Mouse (Mus musculus) CH12.LX (cell line): ENCODE measurements around the gene 1700025B11Rik. TPM values are rescaled to one million over a fixed set of nuclear protein-coding genes. Genes with fewer than 3 reads are reported as not detected.

Experiments
- DNase-seq: peaks from one replicate; pipeline ENCODE4 v3.0.0-alpha.2; 2013; ENCODE audit errors: extremely low read depth
- H3K27ac ChIP-seq: 2 replicates; pipeline ENCODE4 v1.5.1; 2012; ENCODE audit warnings: low read depth, mild to moderate bottlenecking, control low read depth, moderate library complexity; ENCODE audit not compliant: insufficient read depth
- H3K27me3 ChIP-seq: replicated peaks from 2 replicates; pipeline ENCODE3; 2012; ENCODE audit warnings: inconsistent platforms
- H3K36me3 ChIP-seq, 2 experiments: replicated peaks in 1 of 2; 2 replicates each; pipeline versions ENCODE3 to v1.6.1; 2012; ENCODE audit warnings: inconsistent platforms in 1 of 2, low read length in 1 of 2, mild to moderate bottlenecking in 1 of 2, mixed read lengths in 1 of 2, moderate library complexity in 1 of 2; ENCODE audit not compliant: control insufficient read depth in 1 of 2, insufficient read depth in 1 of 2
- H3K4me1 ChIP-seq, 2 experiments: 2 replicates each; pipeline ENCODE4 v1.6.1; 2012; ENCODE audit warnings: inconsistent platforms in 1 of 2, moderate library complexity in 1 of 2; ENCODE audit not compliant: insufficient read depth in 2 of 2, control insufficient read depth in 1 of 2
- H3K4me2 ChIP-seq: 2 replicates; pipeline ENCODE4 v1.6.1; 2012; ENCODE audit warnings: low read depth, mild to moderate bottlenecking, control low read depth; ENCODE audit not compliant: poor library complexity, insufficient read depth, severe bottlenecking
- H3K4me3 ChIP-seq, 3 experiments: fragments of 150-350 bp in 1 of 3; sonication (generic) in 1 of 3; replicated peaks in 1 of 3; 2 replicates each; pipeline versions ENCODE3 to v1.5.1; 2011 to 2012; ENCODE audit warnings: low read depth in 2 of 3, low read length in 2 of 3, mild to moderate bottlenecking in 2 of 3, moderate library complexity in 2 of 3, control low read depth in 1 of 3, improper control_type of control experiment in 1 of 3, inconsistent platforms in 1 of 3, mixed read lengths in 1 of 3; ENCODE audit not compliant: poor library complexity in 1 of 3
- H3K79me2 ChIP-seq: replicated peaks from 2 replicates; pipeline ENCODE4 v1.6.1; 2012; ENCODE audit warnings: mild to moderate bottlenecking, moderate library complexity; ENCODE audit not compliant: control insufficient read depth, poor library complexity, insufficient read depth, severe bottlenecking; ENCODE audit errors: extremely low read depth
- H3K9ac ChIP-seq: 2 replicates; pipeline ENCODE4 v1.6.1; 2012; ENCODE audit warnings: low read depth, mild to moderate bottlenecking, control low read depth, moderate library complexity; ENCODE audit not compliant: insufficient read depth
- H3K9me3 ChIP-seq: replicated peaks from 2 replicates; pipeline ENCODE3; 2012; ENCODE audit warnings: low read length, inconsistent platforms, mixed read lengths
- EP300 ChIP-seq: IDR thresholded peaks from 2 replicates; pipeline ENCODE4 v1.6.1; 2011; ENCODE audit warnings: low read length, improper control_type of control experiment
- ETS1 ChIP-seq: conservative IDR thresholded peaks from 2 replicates; pipeline ENCODE4 v1.6.1; 2012; ENCODE audit warnings: low read depth, mild to moderate bottlenecking, inconsistent platforms, low read length, improper control_type of control experiment, moderate library complexity
- GABPA ChIP-seq: IDR thresholded peaks from 2 replicates; pipeline ENCODE4 v1.6.1; 2012; ENCODE audit warnings: low read depth, low read length, improper control_type of control experiment, inconsistent platforms; ENCODE audit not compliant: insufficient replicate concordance
- HCFC1 ChIP-seq: IDR thresholded peaks from 2 replicates; pipeline ENCODE4 v1.6.1; 2012; ENCODE audit warnings: low read depth, mild to moderate bottlenecking, inconsistent platforms, low read length, improper control_type of control experiment
- MAFK ChIP-seq: IDR thresholded peaks from 2 replicates; pipeline ENCODE4 v1.6.1; 2011; ENCODE audit warnings: low read length, improper control_type of control experiment; ENCODE audit not compliant: insufficient replicate concordance
- MAZ ChIP-seq: IDR thresholded peaks from 2 replicates; pipeline ENCODE4 v1.6.1; 2012; ENCODE audit warnings: low read depth, mild to moderate bottlenecking, inconsistent platforms, low read length, improper control_type of control experiment, moderate library complexity
- NRF1 ChIP-seq: IDR thresholded peaks from 2 replicates; pipeline ENCODE4 v1.6.1; 2014; ENCODE audit warnings: low read depth, mild to moderate bottlenecking, inconsistent platforms, low read length, improper control_type of control experiment, moderate library complexity
- POLR2A ChIP-seq: IDR thresholded peaks from 2 replicates; pipeline ENCODE4 v1.6.1; 2011; ENCODE audit warnings: low read depth, mild to moderate bottlenecking, improper control_type of control experiment, low read length
- RAD21 ChIP-seq: IDR thresholded peaks from 2 replicates; pipeline ENCODE4 v1.6.1; 2011; ENCODE audit warnings: low read depth, mild to moderate bottlenecking, low read length, improper control_type of control experiment, moderate library complexity
- SMC3 ChIP-seq: IDR thresholded peaks from 2 replicates; pipeline ENCODE4 v1.6.1; 2011; ENCODE audit warnings: low read depth, low read length, improper control_type of control experiment
- UBTF ChIP-seq: IDR thresholded peaks from 2 replicates; pipeline ENCODE4 v1.6.1; 2012; ENCODE audit warnings: low read depth, mild to moderate bottlenecking, inconsistent platforms, low read length, improper control_type of control experiment, moderate library complexity
- USF2 ChIP-seq: conservative IDR thresholded peaks from 2 replicates; pipeline ENCODE4 v1.6.1; 2011; ENCODE audit warnings: low read depth, low read length, improper control_type of control experiment
- dilution Hi-C: fragments of 300-500 bp; cut with MboI; formaldehyde crosslinking; loops from 2 replicates; pipeline ENCODE4 v1.14.3; 2020; ENCODE audit warnings: low sequenced_read_pairs; ENCODE audit not compliant: extremely low pct_unique_long_range_greater_than_20kb, extremely low pct_ligation_motif_present
- in situ Hi-C: fragments of 300-500 bp; cut with MboI; formaldehyde crosslinking; loops from 3 replicates; pipeline ENCODE4 v1.14.3; 2019; ENCODE audit warnings: low sequenced_read_pairs, low pct_ligation_motif_present, low pct_unique_long_range_greater_than_20kb, mixed read lengths
- polyA plus RNA-seq: library from polyadenylated mRNA; unstranded; fragments of >175 nt; gene quantifications from 2 replicates; pipeline ENCODE4 v1.2.1, GENCODE M21; 2012; ENCODE audit warnings: low read depth; ENCODE audit not compliant: insufficient read length
- total RNA-seq, 2 experiments: library from RNA; depleted of rRNA; stranded (reverse); fragments of 300-350 nt in 1 of 2; fragments of >200 nt in 1 of 2; gene quantifications; 2 replicates each; pipeline ENCODE4 v1.2.3; 2012 to 2014

1700025B11Rik gene
- total and polyA plus RNA-seq, 3 experiments: not detected

- Histone ChIP-seq H3K27ac (no peak within 1 kb of the TSS), H3K9ac (no peak within 1 kb of the TSS), H3K4me1 (peaks cover 10 to 28% of the 10 kb centered on the region in 2 experiments), H3K4me2 (no peak within 1 kb of the TSS), H3K79me2 (no peaks in the 10 kb centered on the region), H3K9me3 (no peaks in the 10 kb centered on the region), H3K27me3 (no peaks in the 10 kb centered on the region), H3K4me3 (no peak within 1 kb of the TSS), H3K36me3 (no peaks in the 10 kb centered on the region)
- no peak for DNase-seq
- dilution Hi-C loops (no loop called here), in situ Hi-C loops (no loop called here)
- TF ChIP-seq UBTF: no peak
- TF ChIP-seq NRF1: no peak
- no peak for TF ChIP-seq MAZ
- no peak for TF ChIP-seq RAD21
- TF ChIP-seq SMC3: no peak
Measured at GRCm38 (mm10) chr15:77598958-77599357, 37.3 kb upstream of the 1700025B11Rik start, which contains the start of gene Gm36245. Gene Gm36245, plus strand, starts transcription at chr15:77599258.

GRCm38 (mm10) chr15:77598429-77598828 lies 36.7 kb upstream of the 1700025B11Rik start:
- no peak for TF ChIP-seq EP300
- no peak for TF ChIP-seq ETS1
- no peak overlapping the region for H3K27ac ChIP-seq
- H3K9me3 ChIP-seq: no peaks in the 10 kb centered on the region
- no peaks in the 10 kb centered on the region for H3K36me3 ChIP-seq
- in situ Hi-C loops (no loop called here), dilution Hi-C loops (no loop called here)
- no peak overlapping the region for H3K4me2 ChIP-seq
- DNase-seq: no peak
- no peaks in the 10 kb centered on the region for H3K27me3 ChIP-seq
- no peak overlapping the region for H3K4me3 ChIP-seq
- H3K4me1 ChIP-seq: peaks cover 10 to 32% of the 10 kb centered on the region in 2 experiments
- H3K9ac ChIP-seq: no peak overlapping the region
- no peaks in the 10 kb centered on the region for H3K79me2 ChIP-seq

GRCm38 (mm10) chr15:77595961-77596360 lies 34.3 kb upstream of the 1700025B11Rik start, which contains the start of gene Apol10b:
Gene Apol10b, minus strand, starts transcription at chr15:77596125.
- Histone ChIP-seq H3K4me2 (peak within 1 kb of the TSS; percentile 93), H3K27ac (no peak within 1 kb of the TSS; the same call in 1 of the 2 replicates), H3K9ac (peak within 1 kb of the TSS; percentile 85), H3K27me3 (no peaks in the 10 kb centered on the region), H3K4me1 (peaks cover 10 to 41% of the 10 kb centered on the region in 2 experiments), H3K9me3 (no peaks in the 10 kb centered on the region), H3K4me3 (peak within 1 kb of the TSS; percentile 20 to 34 (median 22)), H3K36me3 (peaks cover 3 to 4% of the 10 kb centered on the region in 2 experiments), H3K79me2 (no peaks in the 10 kb centered on the region)
- in situ Hi-C loops: no loop called here
- DNase-seq: peak; percentile 19
- dilution Hi-C loops: no loop called here
- no peak for TF ChIP-seq GABPA
- TF ChIP-seq UBTF: no peak
- TF ChIP-seq HCFC1: no peak
- TF ChIP-seq MAFK: no peak
- no peak for TF ChIP-seq USF2
- peak; percentile 38; the same call in 1 of the 2 replicates for TF ChIP-seq POLR2A
- TF ChIP-seq RAD21: no peak
